Mouse (Mus musculus) spleen, postnatal 4 days (tissue): ENCODE results near the gene Heatr1.
"Not testable (repeated sequence)": the region's sequence is repeated elsewhere in the genome, so short reads cannot be mapped to it uniquely, and the experiment has no call there.

Source experiments
- DNase-seq, 2 experiments: peaks; one replicate each; pipeline ENCODE4 v3.0.0; 2022; ENCODE audit warnings: low spot score in 2 of 2

Gene Heatr1

GRCm38 (mm10) chr13:12454686-12455390, 60.0 kb downstream of the Heatr1 start:
- DNase-seq: no peak

GRCm38 (mm10) chr13:12456711-12457110, 61.9 kb downstream of the Heatr1 start:
- no peak for DNase-seq

GRCm38 (mm10) chr13:12460443-12460842, 65.6 kb downstream of the Heatr1 start:
- DNase-seq: peak; percentile 73 to 74

GRCm38 (mm10) chr13:12460881-12461729, 66.3 kb downstream of the Heatr1 start:
- peak; percentile 95 to 97 for DNase-seq

DNA sequence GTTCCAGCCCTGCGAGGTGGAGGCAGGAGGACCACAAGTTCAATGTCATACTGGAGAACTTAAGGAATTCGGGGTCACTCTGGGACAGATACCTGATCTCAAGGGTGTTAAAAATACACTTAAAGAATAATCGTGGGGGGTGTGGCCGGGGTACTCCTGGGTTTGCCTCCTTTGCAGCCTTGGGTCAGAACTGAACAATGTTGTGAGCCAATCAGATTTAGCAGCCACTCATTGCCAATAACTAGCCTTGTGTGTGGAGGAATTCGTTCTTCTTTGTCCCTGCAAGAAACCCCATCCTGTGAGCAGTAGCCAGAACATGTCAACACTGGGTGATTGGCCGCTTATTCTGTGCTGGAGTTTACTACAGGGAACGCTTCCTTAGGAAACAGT, 66.9 kb downstream of the Heatr1 start:
- no peak for DNase-seq

DNA sequence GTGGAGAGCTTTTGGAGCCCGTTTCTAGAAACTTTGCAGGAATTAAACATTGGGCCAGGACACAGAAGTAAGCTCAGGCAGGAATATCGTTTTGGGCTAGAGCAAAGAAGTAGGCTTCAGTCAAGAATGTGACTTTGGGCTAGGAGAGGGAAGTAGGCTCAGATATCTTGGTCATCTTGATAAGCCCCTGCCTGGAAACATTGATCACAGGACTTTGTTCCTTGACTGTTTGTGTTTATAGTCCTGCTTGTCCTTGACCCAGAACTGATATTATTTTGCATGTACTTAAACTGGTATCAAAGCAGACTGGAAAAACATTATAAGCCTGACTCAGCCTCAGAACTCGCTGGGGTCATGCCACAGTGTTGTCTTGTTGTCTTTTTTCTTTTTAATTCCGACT, 67.8 kb downstream of the Heatr1 start:
- DNase-seq: no peak

DNA sequence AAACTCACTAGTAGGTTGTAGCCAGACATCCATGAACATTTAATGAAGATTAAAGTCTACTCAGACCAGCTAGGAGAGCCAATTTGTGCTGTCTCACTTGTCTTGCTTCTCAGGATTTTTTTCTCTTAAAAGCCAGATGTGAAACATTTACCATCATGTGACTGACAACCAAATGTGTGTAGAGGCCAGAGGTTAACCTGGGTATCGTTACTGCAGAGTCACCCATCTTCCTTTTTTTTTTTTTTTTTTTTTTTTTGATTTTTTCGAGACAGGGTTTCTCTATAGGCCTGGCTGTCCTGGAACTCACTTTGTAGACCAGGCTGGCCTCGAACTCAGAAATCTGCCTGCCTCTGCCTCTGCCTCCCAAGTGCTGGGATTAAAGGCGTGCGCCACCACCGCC, 69.3 kb downstream of the Heatr1 start:
- DNase-seq: not testable (repeated sequence)

- DNase-seq: no peak
These were observed 70.0 kb downstream of the Heatr1 start, which contains the start of gene Lgals8 for GRCm38 (mm10) chr13:12464844-12465243. Gene Lgals8, minus strand, starts transcription at chr13:12464944.

DNA sequence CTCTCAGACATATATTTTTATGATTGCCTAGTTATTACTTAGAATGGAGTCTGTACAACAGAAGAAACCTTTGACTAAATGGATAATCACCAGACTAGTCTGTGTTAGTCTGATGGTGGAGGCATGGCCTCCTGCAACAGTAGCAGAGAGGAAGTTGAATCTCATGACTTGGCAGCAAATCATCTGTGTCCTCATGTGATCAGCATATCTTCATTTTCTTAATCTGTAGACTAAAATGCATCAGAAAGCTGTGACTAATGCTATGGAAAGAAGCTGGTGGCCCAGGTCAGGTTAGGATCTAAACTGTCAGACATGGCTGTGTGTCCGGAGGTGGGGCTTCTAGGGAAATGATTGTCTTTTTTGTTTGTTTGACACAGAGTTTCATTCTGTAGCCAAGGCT, 73.7 kb downstream of the Heatr1 start:
- DNase-seq: no peak

DNA sequence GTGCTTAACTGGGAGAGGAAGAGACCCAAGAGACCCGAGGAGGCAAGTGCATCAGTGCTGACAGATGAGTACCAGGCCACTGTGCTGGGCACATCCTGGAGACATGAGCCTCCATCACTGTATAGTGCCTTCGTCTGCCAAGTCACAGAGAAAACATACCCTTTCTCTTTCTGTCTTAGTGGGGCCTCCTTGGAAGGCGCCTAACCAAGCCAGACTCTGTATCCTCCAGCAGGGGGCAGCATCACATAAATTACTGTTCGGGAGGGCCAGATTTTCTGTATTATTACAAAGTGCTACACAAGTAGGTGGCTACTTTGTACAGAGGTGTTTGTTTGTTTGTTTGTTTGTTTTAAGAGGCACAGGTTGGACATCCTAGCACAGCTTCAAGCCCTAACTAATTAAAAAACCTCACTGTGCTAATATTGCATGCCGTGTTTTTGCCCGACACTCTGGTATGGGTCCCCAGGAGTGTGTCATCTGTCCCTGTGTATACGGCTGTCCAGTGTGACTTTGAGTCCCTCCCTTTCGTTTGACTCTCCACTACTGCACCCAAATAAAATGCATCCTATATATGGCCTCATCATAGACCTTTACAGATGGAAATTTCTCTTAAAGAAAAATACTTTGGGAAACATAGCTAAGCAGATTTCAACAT, 79.0 kb downstream of the Heatr1 start:
- peak; percentile 70 to 88 for DNase-seq

GRCm38 (mm10) chr13:12475239-12475638, 80.4 kb downstream of the Heatr1 start:
- DNase-seq: no peak

DNA sequence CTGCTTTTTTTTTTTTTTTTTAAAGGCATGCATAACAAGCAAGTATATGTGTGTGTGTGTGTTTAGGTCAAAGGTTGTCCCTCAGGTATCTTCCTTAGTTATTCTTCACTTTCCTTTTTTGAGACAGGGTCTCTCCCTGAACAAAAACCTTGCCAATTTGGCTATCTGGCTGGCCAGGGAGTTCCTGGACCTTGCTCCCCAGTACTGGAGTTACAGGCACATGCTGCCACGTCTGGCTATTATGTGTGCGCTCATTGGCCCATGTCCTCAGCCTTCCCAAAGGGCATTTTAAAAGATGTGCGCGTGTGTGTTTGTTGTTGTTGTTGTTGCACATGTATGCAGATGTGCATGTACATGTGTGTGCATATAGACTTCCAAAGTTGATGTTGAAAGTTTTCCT, 82.1 kb downstream of the Heatr1 start:
- DNase-seq: no peak

DNA sequence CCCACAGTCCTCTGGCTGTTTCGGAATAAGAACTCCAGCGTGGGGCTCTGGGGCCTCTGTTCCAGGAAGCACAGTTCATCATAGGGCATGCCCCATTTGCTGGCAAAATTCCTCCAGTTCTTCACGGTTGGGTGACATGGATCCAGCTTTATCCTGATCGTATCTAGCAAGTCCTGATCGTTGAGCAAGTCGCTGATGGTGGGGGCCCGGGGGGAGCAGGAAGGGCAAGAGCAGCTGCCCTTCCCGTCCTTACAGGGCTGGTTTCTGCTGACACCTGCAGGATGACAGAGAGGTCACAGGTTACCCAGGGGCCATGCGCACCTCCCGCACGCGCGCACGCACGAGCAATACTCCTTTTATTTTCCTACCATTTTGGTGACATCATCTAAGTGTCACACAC, 83.5 kb downstream of the Heatr1 start:
- DNase-seq: no peak

- DNase-seq: no peak
These were observed 85.0 kb downstream of the Heatr1 start for GRCm38 (mm10) chr13:12479802-12480201.

- no peak for DNase-seq
These were observed 90.4 kb downstream of the Heatr1 start for GRCm38 (mm10) chr13:12485197-12485596.

DNA sequence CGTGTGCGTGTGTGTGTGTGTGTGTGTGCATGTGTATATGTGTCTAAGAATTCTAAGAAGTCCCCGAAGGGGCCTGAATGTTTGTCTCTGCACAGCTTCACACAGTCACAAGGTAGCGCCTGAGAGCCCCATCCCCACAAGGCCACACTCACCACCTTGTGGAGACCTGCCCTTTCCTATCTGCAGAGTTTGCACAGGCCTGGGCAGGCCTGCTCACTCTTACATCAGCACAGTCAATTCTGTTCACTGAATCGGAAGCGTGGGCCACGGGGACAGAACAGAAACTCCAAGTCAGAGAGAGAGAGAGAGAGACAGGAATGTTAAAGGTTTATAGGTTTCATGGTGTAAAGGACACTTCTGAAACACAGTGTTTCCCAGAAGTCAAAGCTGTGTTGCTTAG, 90.8 kb downstream of the Heatr1 start:
- DNase-seq: no peak
